ENCODE assay signal across 12 mouse cellular contexts in genomic region chr11:97175499-97175898, GRCm38 (mm10). TPM values are rescaled to one million over a fixed set of nuclear protein-coding genes. Genes with fewer than 3 reads are reported as not detected.
DNase-seq lines count a peak whose midpoint lies in the region.
"Had no signal": no experiment of that assay in that cellular context is flagged by ENCODE, and none has a peak within 500 bp of the region (broad histone marks: within the 10 kb centered on the region; RNA-seq: fewer than 3 reads in every experiment).

No protein-coding gene starts in this region.

- DNase-seq in cerebellum, adult 9-11 months: peak; percentile 34
- DNase-seq in cerebellum, postnatal 4 days (ENCODE audit: low spot score in 2 of 2): no peak
- peak; percentile 53 to 80 for DNase-seq in layer of hippocampus, adult 18-20 months (ENCODE audit: low spot score in 2 of 2)
- no peak for DNase-seq in layer of hippocampus, adult 9-10 months (ENCODE audit: low spot score)
- DNase-seq in brain, adult 2 months (ENCODE audit: low read depth, low spot score): peak; percentile 93
- DNase-seq in layer of hippocampus, postnatal 36 days: peak; percentile 53 to 55
- DNase-seq in urinary bladder, adult 2 months (ENCODE audit: low spot score): no peak
- DNase-seq in B cell, adult 2 months: no peak
- DNase-seq: adrenal gland, postnatal 25 days; gastrocnemius, postnatal 25 days; retina, postnatal 1 day; thymus, adult 2 months had no signal

RNA-seq across cellular contexts. Expression of gene Kpnb1, which starts 12.2 kb away (rescaled TPM):
- 100 to 1,000 TPM; 125 to 130 TPM for total RNA-seq in layer of hippocampus, adult 18-20 months (2021)
- total RNA-seq in layer of hippocampus, postnatal 36 days (2021): 100 to 1,000 TPM; 128 to 132 TPM
- 70.8 and 80.2 TPM in 2 replicates for polyA plus RNA-seq in urinary bladder, adult 2 months (2012; rRNA removed)

RNA-seq across cellular contexts. Expression of gene Tbkbp1, which starts 24.2 kb away (rescaled TPM):
- total RNA-seq in layer of hippocampus, adult 18-20 months (2021): 100 to 1,000 TPM in 1 of 2 experiments, 10 to 100 TPM in 1; 98.1 to 100 TPM
- 10 to 100 TPM; 83.8 to 94.3 TPM for total RNA-seq in layer of hippocampus, postnatal 36 days (2021)
- 21.3 and 31.5 TPM in 2 replicates for polyA plus RNA-seq in urinary bladder, adult 2 months (2012; rRNA removed)

Comparison
In these comparisons a context has a peak if more than half of its experiments do, and no peak if none do; other contexts are left out.
1. DNase-seq: peak in cerebellum, adult 9-11 months (single experiment), layer of hippocampus, adult 18-20 months (2 of 2), brain, adult 2 months (single experiment) and layer of hippocampus, postnatal 36 days (2 of 2); none in cerebellum, postnatal 4 days (0 of 2), layer of hippocampus, adult 9-10 months (single experiment), urinary bladder, adult 2 months (single experiment) and B cell, adult 2 months (0 of 2).